In the genomic region with DNA sequence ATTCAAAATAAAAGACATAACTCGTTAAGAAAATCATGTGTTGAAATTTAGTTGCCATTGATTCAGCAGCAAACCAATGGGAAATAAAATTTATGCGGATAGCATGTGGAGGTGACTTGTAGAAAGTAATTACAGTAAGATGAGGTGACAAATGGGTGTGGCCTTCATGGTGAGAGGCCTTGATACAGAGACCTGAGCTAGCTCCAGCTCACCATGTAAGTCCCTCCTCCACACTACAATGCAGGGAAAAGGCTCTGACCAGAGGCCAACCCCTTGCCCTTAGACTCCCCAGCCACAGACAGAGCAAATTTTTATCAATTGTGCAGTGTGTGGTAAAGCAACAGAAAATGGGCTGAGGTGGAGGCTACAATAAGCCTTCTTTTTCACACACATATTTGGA, we compare ENCODE assay signal across 20 mouse cellular contexts.
"Had no signal": no experiment of that assay in that cellular context is flagged by ENCODE, and none has a peak within 500 bp of the region (broad histone marks: within the 10 kb centered on the region; RNA-seq: fewer than 3 reads in every experiment).

No protein-coding gene starts in this region.

- H3K27me3 ChIP-seq: neural tube, embryonic 12.5 days; neural tube, embryonic 15.5 days had no signal

- H3K36me3 ChIP-seq: limb, embryonic 12.5 days; limb, embryonic 15.5 days; neural tube, embryonic 12.5 days; neural tube, embryonic 15.5 days had no signal

- DNase-seq: kidney, adult 2 months; kidney, postnatal 36 days; left cerebral cortex, postnatal 4 days; lung, adult 2 months; lung, postnatal 14 days; lung, postnatal 4 days; midbrain, embryonic 14.5 days; right cerebral cortex, adult 18-20 months; right cerebral cortex, postnatal 14 days; spleen, adult 18-20 months; thymus, adult 2 months; thymus, postnatal 14 days; thymus, postnatal 4 days had no signal

- H3K4me3 ChIP-seq: limb, embryonic 12.5 days; limb, embryonic 15.5 days; neural tube, embryonic 12.5 days; neural tube, embryonic 15.5 days had no signal

- H3K4me2 ChIP-seq: limb, embryonic 12.5 days; limb, embryonic 15.5 days; midbrain, embryonic 11.5 days; neural tube, embryonic 12.5 days; neural tube, embryonic 15.5 days had no signal

- H3K9me3 ChIP-seq: limb, embryonic 12.5 days; limb, embryonic 15.5 days; neural tube, embryonic 12.5 days; neural tube, embryonic 15.5 days had no signal

- H3K9ac ChIP-seq: limb, embryonic 12.5 days; limb, embryonic 15.5 days; neural tube, embryonic 12.5 days; neural tube, embryonic 15.5 days had no signal

- H3K27ac ChIP-seq: kidney, postnatal 0 days; limb, embryonic 12.5 days; limb, embryonic 15.5 days; neural tube, embryonic 12.5 days; neural tube, embryonic 15.5 days had no signal

- ATAC-seq: intestine, postnatal 0 days had no signal

- H3K4me1 ChIP-seq: neural tube, embryonic 12.5 days had no signal
